Mouse (Mus musculus): ENCODE results near the gene Cox19.

DNA sequence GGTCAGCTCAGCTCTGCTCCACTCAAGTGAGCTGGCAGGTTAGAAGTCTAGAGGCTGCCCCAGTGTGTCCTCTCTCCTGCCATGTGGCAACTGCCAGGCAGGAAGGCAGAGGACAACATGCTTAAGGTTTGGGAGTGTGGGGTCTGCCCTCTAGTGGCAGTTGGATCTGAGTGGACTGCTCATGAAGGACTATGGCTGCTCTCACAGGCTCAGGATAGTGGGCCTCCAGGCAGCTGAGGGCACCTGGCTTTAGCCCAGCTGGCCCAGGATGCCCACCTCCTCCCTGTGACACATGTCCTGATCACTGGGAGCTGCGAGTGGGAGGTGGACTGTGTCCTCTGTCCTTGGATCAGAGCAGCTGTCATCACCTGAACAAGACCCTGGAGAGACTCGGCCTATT, 7.4 kb upstream of the Cox19 start:
- TF ChIP-seq POLR2A (IDR thresholded peaks at IDR 0.05; ENCODE audit: low read depth, low read length) (no peak), CTCF (IDR thresholded peaks at IDR 0.05; ENCODE audit: borderline replicate concordance, insufficient read depth, low read length) (peak; percentile 73; the same call in 1 of the 2 replicates)
